Mouse (Mus musculus): Measurements from ENCODE around the gene Wipf2. TPM values are rescaled to one million over a fixed set of nuclear protein-coding genes. Genes with fewer than 3 reads are reported as not detected.

The Wipf2 gene
- total and polyA plus RNA-seq, 3 experiments, result 2.1 to 7.7 (median 4.7) TPM

GRCm38 (mm10) chr11:98953835-98954320 lies 90.4 kb downstream of the Wipf2 start:
- Histone ChIP-seq H3K36me3 (replicated peaks in 1 of 2; ENCODE audit: control insufficient read depth in 1 of 2, insufficient read depth in 1 of 2, low read length in 1 of 2) (peaks cover 10 to 50% of the 10 kb centered on the region in 2 experiments), H3K27me3 (replicated peaks) (no peaks in the 10 kb centered on the region), H3K79me2 (replicated peaks; ENCODE audit: control insufficient read depth, extremely low read depth, insufficient read depth, poor library complexity, severe bottlenecking) (no peaks in the 10 kb centered on the region), H3K9me3 (replicated peaks; ENCODE audit: low read length) (no peaks in the 10 kb centered on the region), H3K9ac (ENCODE audit: insufficient read depth, low read depth) (no peak overlapping the region), H3K27ac (ENCODE audit: insufficient read depth, low read depth) (no peak overlapping the region), H3K4me2 (ENCODE audit: insufficient read depth, low read depth, poor library complexity, severe bottlenecking) (no peak overlapping the region), H3K4me1 (ENCODE audit: control insufficient read depth in 1 of 2, insufficient read depth in 2 of 2) (peaks cover 21 to 63% of the 10 kb centered on the region in 2 experiments), H3K4me3 (replicated peaks in 1 of 3; ENCODE audit: low read depth in 2 of 3, low read length in 2 of 3, poor library complexity in 1 of 3) (no peak overlapping the region)
- TF ChIP-seq IRF4 (IDR thresholded peaks at IDR 0.05; ENCODE audit: low read depth, low read length) (no peak), BHLHE40 (IDR thresholded peaks at IDR 0.05; ENCODE audit: low read depth, low read length) (peak; percentile 44; the same call in 1 of the 2 replicates), MXI1 (IDR thresholded peaks at IDR 0.05; ENCODE audit: low read depth, low read length) (no peak), USF1 (IDR thresholded peaks at IDR 0.05; ENCODE audit: low read depth, low read length) (no peak), CHD1 (IDR thresholded peaks at IDR 0.05; ENCODE audit: low read depth, low read length) (no peak), ZKSCAN1 (IDR thresholded peaks at IDR 0.05; ENCODE audit: borderline replicate concordance, low read depth, low read length) (no peak), CTCF (conservative IDR thresholded peaks at IDR 0.05 in 1 of 2, IDR thresholded peaks at IDR 0.05 in 1 of 2; ENCODE audit: low read depth in 2 of 2, low read length in 2 of 2) (no peak)
- in situ Hi-C loops (cut with MboI; ENCODE audit: low pct_ligation_motif_present, low pct_unique_long_range_greater_than_20kb, low sequenced_read_pairs), result no loop called here
- dilution Hi-C loops (cut with MboI; ENCODE audit: extremely low pct_ligation_motif_present, extremely low pct_unique_long_range_greater_than_20kb, low sequenced_read_pairs), result no loop called here
- DNase-seq (ENCODE audit: extremely low read depth), result no peak

GRCm38 (mm10) chr11:98954373-98954772 lies 90.9 kb downstream of the Wipf2 start:
- DNase-seq (ENCODE audit: extremely low read depth), result peak; percentile 59
- Histone ChIP-seq H3K27ac (ENCODE audit: insufficient read depth, low read depth) (no peak overlapping the region), H3K4me1 (ENCODE audit: control insufficient read depth in 1 of 2, insufficient read depth in 2 of 2) (peaks cover 21 to 58% of the 10 kb centered on the region in 2 experiments), H3K9me3 (replicated peaks; ENCODE audit: low read length) (no peaks in the 10 kb centered on the region), H3K79me2 (replicated peaks; ENCODE audit: control insufficient read depth, extremely low read depth, insufficient read depth, poor library complexity, severe bottlenecking) (no peaks in the 10 kb centered on the region), H3K36me3 (replicated peaks in 1 of 2; ENCODE audit: control insufficient read depth in 1 of 2, insufficient read depth in 1 of 2, low read length in 1 of 2) (peaks cover 10 to 47% of the 10 kb centered on the region in 2 experiments), H3K27me3 (replicated peaks) (no peaks in the 10 kb centered on the region), H3K4me2 (ENCODE audit: insufficient read depth, low read depth, poor library complexity, severe bottlenecking) (no peak overlapping the region), H3K4me3 (replicated peaks in 1 of 3; ENCODE audit: low read depth in 2 of 3, low read length in 2 of 3, poor library complexity in 1 of 3) (no peak overlapping the region), H3K9ac (ENCODE audit: insufficient read depth, low read depth) (no peak overlapping the region)
- in situ Hi-C loops (cut with MboI; ENCODE audit: low pct_ligation_motif_present, low pct_unique_long_range_greater_than_20kb, low sequenced_read_pairs), result no loop called here
- dilution Hi-C loops (cut with MboI; ENCODE audit: extremely low pct_ligation_motif_present, extremely low pct_unique_long_range_greater_than_20kb, low sequenced_read_pairs), result no loop called here
- TF ChIP-seq JUND (conservative IDR thresholded peaks at IDR 0.05; ENCODE audit: low read depth, low read length) (no peak), MEF2A (IDR thresholded peaks at IDR 0.05; ENCODE audit: borderline replicate concordance, low read depth, low read length) (no peak), MAFK (IDR thresholded peaks at IDR 0.05; ENCODE audit: insufficient replicate concordance, low read length) (no peak), SIN3A (IDR thresholded peaks at IDR 0.05; ENCODE audit: low read length) (no peak), USF1 (IDR thresholded peaks at IDR 0.05; ENCODE audit: low read depth, low read length) (no peak), ZKSCAN1 (IDR thresholded peaks at IDR 0.05; ENCODE audit: borderline replicate concordance, low read depth, low read length) (no peak), E2F4 (IDR thresholded peaks at IDR 0.05; ENCODE audit: insufficient replicate concordance, low read depth, low read length) (no peak), IRF4 (IDR thresholded peaks at IDR 0.05; ENCODE audit: low read depth, low read length) (no peak), ZC3H11A (IDR thresholded peaks at IDR 0.05; ENCODE audit: low read depth, low read length) (no peak), TBP (conservative IDR thresholded peaks at IDR 0.05; ENCODE audit: low read depth, low read length) (no peak), USF2 (conservative IDR thresholded peaks at IDR 0.05; ENCODE audit: low read depth, low read length) (no peak), NELFE (IDR thresholded peaks at IDR 0.05; ENCODE audit: low read depth, low read length) (no peak), PAX5 (IDR thresholded peaks at IDR 0.05; ENCODE audit: low read length) (no peak), JUN (IDR thresholded peaks at IDR 0.05; ENCODE audit: insufficient read depth, low read depth, low read length) (no peak), MAZ (IDR thresholded peaks at IDR 0.05; ENCODE audit: low read depth, low read length) (0 out of 2 replicates have a peak, but pooled peaks have one; percentile 45), KAT2A (IDR thresholded peaks at IDR 0.05; ENCODE audit: insufficient replicate concordance, low read length) (no peak), HCFC1 (IDR thresholded peaks at IDR 0.05; ENCODE audit: low read depth, low read length) (no peak), NRF1 (IDR thresholded peaks at IDR 0.05; ENCODE audit: low read depth, low read length) (no peak), POLR2A (IDR thresholded peaks at IDR 0.05; ENCODE audit: low read depth, low read length) (no peak), RAD21 (IDR thresholded peaks at IDR 0.05; ENCODE audit: low read depth, low read length) (peak; percentile 24), ETS1 (conservative IDR thresholded peaks at IDR 0.05; ENCODE audit: low read depth, low read length) (no peak), SMC3 (IDR thresholded peaks at IDR 0.05; ENCODE audit: low read depth, low read length) (peak; percentile 53), EP300 (IDR thresholded peaks at IDR 0.05; ENCODE audit: low read length) (no peak), BHLHE40 (IDR thresholded peaks at IDR 0.05; ENCODE audit: low read depth, low read length) (no peak), CTCF (conservative IDR thresholded peaks at IDR 0.05 in 1 of 2, IDR thresholded peaks at IDR 0.05 in 1 of 2; ENCODE audit: low read depth in 2 of 2, low read length in 2 of 2) (peak; percentile 52 to 78; a peak in 3 of 4 replicates), TCF12 (IDR thresholded peaks at IDR 0.05; ENCODE audit: low read depth, low read length) (no peak), MXI1 (IDR thresholded peaks at IDR 0.05; ENCODE audit: low read depth, low read length) (no peak), POLR2AphosphoS2 (IDR thresholded peaks at IDR 0.05; ENCODE audit: low read depth, low read length) (no peak), ELF1 (IDR thresholded peaks at IDR 0.05; ENCODE audit: low read depth, low read length) (no peak), RCOR1 (conservative IDR thresholded peaks at IDR 0.05; ENCODE audit: low read depth, low read length) (no peak), ZMIZ1 (IDR thresholded peaks at IDR 0.05; ENCODE audit: low read depth, low read length) (no peak)
